Mouse (Mus musculus) cerebellum, adult 2 months (tissue): ENCODE data around the gene Ahnak.

Source experiments
- CTCF ChIP-seq: fragments of 200-500 bp; IDR thresholded peaks from 2 replicates; pipeline ENCODE4 v1.5.1; 2011; ENCODE audit warnings: low read depth, mild to moderate bottlenecking, control low read depth, low read length, moderate library complexity, borderline replicate concordance; ENCODE audit not compliant: insufficient read depth
- POLR2A ChIP-seq: fragments of 200-500 bp; IDR thresholded peaks from 2 replicates; pipeline ENCODE4 v1.6.1; 2011; ENCODE audit warnings: low read length, control low read depth, borderline replicate concordance; ENCODE audit not compliant: insufficient read depth

DNA sequence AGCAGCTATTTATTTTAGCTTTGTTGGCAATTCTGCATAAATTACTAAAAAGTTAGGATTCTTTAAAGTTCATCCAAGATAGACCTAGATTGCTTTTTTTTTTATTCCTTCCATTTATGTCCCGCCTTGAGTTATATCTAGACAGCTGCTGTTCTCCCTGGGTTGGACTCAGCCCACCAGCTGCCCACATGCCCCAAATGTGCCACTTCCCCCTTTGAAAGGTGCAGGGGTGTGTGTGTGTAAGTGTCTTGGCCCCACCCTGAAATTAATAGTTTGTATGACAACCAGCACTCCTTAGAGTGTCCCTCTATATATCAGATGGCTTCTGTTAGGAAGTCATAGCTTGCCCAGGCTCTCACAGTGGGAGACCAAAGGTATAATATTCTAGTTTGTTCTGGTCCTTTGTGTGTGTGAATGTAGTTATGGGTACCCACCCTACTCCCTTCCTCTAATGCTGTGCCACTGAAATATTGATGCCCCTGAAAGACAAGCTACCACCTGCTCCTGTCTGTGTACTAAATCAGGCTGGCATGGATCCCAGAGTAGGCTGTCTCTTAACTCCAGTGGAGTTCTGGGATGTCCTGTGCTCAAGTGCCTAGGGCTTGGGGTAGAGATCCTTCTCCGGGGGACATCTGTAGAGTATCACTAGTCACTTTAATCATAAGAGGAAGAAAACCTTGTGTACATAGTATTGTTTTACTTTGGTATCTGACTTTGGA lies 7.5 kb upstream of the Ahnak start:
- TF ChIP-seq CTCF (no peak), POLR2A (no peak)
